Mouse (Mus musculus): ENCODE data around the gene Gm47841.

DNA sequence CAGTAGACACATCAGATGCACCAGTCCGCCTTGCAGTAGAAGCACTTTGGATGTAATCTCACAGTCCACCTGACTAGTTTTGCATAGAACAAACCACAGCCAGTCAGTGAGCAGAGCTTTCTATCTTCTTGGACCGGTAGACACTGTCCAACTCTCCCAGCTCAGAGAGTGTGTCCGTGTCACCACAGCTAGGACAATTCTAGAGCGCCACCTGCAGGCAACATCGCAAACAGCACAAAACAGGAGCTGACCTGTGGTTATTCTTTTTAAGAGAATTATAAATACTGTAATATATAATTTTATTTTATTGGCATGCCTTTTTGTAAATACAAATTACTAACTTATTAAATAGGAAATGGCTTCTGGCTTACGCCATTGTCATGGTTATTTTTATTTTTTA lies 4.6 kb downstream of the Gm47841 start:
- TF ChIP-seq EP300 (IDR thresholded peaks at IDR 0.05) = no peak
- peak; percentile 79 for TF ChIP-seq CTCF (IDR thresholded peaks at IDR 0.05)
